Mouse (Mus musculus): ENCODE results near the gene Tnr. TPM values are rescaled to one million over a fixed set of nuclear protein-coding genes. Genes with fewer than 3 reads are reported as not detected.

Gene Tnr
- polyA plus RNA-seq, 1 experiment from 2014 or later: 0.01 TPM

DNA sequence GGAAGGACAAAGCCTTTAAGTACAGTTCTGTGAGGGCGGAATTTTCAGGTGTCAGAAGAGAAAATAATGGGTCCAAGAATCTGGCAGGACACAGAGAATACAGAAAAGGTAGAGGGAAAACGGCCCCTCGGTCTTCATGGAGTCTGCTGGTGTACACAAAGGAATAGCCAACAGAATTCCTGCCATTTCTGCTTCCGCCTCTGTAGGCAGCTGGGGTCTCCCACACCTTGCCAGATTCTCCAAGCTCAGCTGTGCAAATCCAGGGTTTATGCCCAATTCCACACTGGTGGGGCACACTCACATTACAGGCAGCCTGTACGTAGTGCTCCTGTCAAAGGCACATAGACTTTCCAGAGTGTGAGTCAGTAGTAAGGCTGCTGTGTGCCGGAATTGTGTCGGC lies 43.6 kb downstream of the Tnr start:
- no peak for ATAC-seq (ENCODE audit: low read depth)

DNA sequence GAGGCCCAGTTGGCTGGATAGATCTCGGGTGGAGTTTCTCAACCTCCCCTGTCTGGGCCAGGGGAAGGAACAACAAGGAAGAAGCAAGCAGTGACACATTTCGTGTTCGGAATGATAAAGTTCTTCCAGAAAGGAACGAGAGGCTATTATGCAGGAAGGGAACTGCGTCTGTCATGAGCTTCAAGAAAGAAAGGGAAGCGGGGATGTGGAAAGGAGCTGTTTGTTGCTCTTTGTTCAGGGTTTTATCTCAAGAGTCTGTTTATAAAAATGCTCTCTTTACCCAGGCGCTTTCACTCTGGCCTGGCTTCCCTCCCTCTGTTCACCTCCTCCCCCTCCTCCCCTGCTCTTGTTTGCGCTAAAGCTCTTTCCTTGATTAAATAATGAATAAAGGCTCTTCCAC lies 46.7 kb downstream of the Tnr start:
- Histone ChIP-seq H3K9me3 (replicated peaks) (no peaks in the 10 kb centered on the region), H3K36me3 (no peaks in the 10 kb centered on the region), H3K4me1 (replicated peaks) (no peaks in the 10 kb centered on the region), H3K4me2 (no peak overlapping the region), H3K9ac (no peak overlapping the region), H3K4me3 (replicated peaks) (no peak overlapping the region), H3K27me3 (no peaks in the 10 kb centered on the region), H3K27ac (no peak overlapping the region)
- ATAC-seq (ENCODE audit: low read depth): no peak
- 35% methylated on average over 8 of the region's 8 CpGs for WGBS (ENCODE audit: insufficient replicate concordance)
- DNase-seq: no peak

More for the DNA sequence above, 43.6 kb downstream of the Tnr start:
- H3K4me2 ChIP-seq: no peak overlapping the region
- 64% methylated on average over 7 of the region's 7 CpGs for WGBS (ENCODE audit: insufficient replicate concordance)
- no peaks in the 10 kb centered on the region for H3K9me3 ChIP-seq (replicated peaks)
- no peak for DNase-seq
- H3K9ac ChIP-seq: no peak overlapping the region
- H3K4me3 ChIP-seq (replicated peaks): no peak overlapping the region
- H3K27me3 ChIP-seq: no peaks in the 10 kb centered on the region
- H3K4me1 ChIP-seq (replicated peaks): no peaks in the 10 kb centered on the region
- no peaks in the 10 kb centered on the region for H3K36me3 ChIP-seq
- H3K27ac ChIP-seq: no peak overlapping the region

DNA sequence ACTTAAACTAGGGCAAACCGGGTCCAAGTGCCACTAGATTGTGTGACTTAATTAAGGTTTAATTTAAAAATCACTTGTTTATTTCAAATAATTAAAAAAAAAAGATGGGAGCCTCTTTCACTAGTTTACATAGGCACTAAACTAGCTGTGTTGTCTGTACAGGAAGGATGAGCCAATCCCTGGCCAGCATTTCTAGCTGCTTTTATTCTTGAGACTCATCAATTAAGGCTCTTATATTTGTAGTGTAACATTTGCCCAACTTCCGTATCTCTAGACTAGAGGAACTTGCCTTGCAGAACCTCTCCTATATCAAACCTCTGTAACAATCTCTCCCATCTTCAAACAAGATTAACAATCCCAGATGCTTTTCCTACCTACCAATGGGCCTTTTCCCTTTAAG lies 47.3 kb downstream of the Tnr start:
- no peaks in the 10 kb centered on the region for H3K4me1 ChIP-seq (replicated peaks)
- 43% methylated on average over 2 of the region's 2 CpGs for WGBS (ENCODE audit: insufficient replicate concordance)

DNA sequence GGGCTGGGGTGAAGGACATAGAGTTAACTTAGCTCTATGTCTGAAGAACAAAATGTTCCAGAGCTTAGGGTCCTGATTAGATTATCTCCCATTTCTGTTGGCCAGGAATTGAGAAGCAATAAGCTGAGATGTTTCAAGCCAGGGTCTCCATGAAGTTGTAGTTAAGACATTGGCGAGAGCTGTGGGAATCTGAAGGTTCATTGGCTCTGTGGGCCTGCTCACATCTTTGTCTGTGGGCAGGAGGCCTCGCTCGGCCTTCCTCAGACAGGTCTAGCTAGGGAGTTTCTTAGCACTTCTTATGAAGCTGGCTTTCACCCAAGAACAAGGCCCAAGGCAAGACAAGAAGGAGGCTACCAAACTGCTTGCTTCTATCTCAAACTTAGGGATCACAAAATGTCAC lies 48.4 kb downstream of the Tnr start:
- no peak overlapping the region for H3K4me2 ChIP-seq
- no peaks in the 10 kb centered on the region for H3K36me3 ChIP-seq
- ATAC-seq (ENCODE audit: low read depth) (no peak), DNase-seq (no peak)
- H3K4me3 ChIP-seq (replicated peaks): no peak overlapping the region
- no peaks in the 10 kb centered on the region for H3K4me1 ChIP-seq (replicated peaks)
- no peaks in the 10 kb centered on the region for H3K9me3 ChIP-seq (replicated peaks)
- WGBS (ENCODE audit: insufficient replicate concordance): 53% methylated on average over 3 of the region's 3 CpGs
- no peak overlapping the region for H3K27ac ChIP-seq
- H3K9ac ChIP-seq: no peak overlapping the region
- no peaks in the 10 kb centered on the region for H3K27me3 ChIP-seq

More for the DNA sequence above, 47.3 kb downstream of the Tnr start:
- Histone ChIP-seq H3K27me3 (no peaks in the 10 kb centered on the region), H3K9me3 (replicated peaks) (no peaks in the 10 kb centered on the region), H3K9ac (no peak overlapping the region), H3K4me3 (replicated peaks) (no peak overlapping the region), H3K27ac (no peak overlapping the region), H3K36me3 (no peaks in the 10 kb centered on the region), H3K4me2 (no peak overlapping the region)
- ATAC-seq (ENCODE audit: low read depth) (no peak), DNase-seq (no peak)

DNA sequence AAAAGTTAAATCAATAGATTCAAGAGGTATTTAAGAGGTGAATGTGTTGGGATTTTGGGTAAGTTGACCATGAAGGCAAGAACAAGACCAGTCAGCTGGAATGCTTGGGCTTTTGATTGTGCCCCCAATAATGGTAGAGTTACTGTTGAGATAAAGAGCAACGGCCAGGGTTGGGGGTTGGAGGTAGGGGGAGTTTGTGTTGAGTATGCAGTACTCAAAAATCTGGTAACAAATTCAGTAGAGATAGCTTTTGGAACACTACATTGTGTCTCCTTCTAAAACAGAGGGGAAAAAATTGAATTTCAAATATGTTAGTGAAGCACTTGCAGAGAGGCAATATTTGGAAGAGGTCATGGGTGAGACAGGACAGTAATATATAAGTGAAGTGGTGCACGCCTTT lies 49.5 kb downstream of the Tnr start:
- Histone ChIP-seq H3K9me3 (replicated peaks) (no peaks in the 10 kb centered on the region), H3K4me1 (replicated peaks) (no peaks in the 10 kb centered on the region), H3K9ac (no peak overlapping the region), H3K36me3 (no peaks in the 10 kb centered on the region), H3K27me3 (no peaks in the 10 kb centered on the region), H3K4me2 (no peak overlapping the region), H3K27ac (no peak overlapping the region), H3K4me3 (replicated peaks) (no peak overlapping the region)
- ATAC-seq (ENCODE audit: low read depth): no peak
- 39% methylated on average over 2 of the region's 2 CpGs for WGBS (ENCODE audit: insufficient replicate concordance)
- DNase-seq: no peak

DNA sequence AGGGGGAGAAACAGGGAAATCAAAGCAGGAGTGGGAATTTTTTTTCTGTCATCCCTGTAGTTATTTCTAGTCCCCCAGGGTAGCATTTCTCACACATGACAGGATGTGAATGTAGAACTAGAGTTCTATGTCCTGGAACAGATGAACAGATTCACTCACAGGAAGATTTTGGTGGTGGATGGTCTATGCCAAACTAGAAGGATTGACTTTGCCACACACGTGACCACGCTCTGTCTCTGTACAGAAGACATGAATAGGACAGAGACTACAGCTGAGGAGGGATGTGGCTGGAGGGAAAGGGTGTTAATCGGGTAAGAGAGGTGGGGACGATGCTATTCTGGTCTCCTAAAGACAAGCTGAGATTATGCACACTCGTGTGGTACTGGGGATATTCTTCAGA lies 51.1 kb downstream of the Tnr start:
- Histone ChIP-seq H3K4me3 (replicated peaks) (no peak overlapping the region), H3K27me3 (no peaks in the 10 kb centered on the region), H3K9me3 (replicated peaks) (no peaks in the 10 kb centered on the region), H3K9ac (no peak overlapping the region), H3K36me3 (no peaks in the 10 kb centered on the region), H3K27ac (no peak overlapping the region), H3K4me2 (no peak overlapping the region), H3K4me1 (replicated peaks) (no peaks in the 10 kb centered on the region)
- ATAC-seq (ENCODE audit: low read depth): no peak
- 63% methylated on average over 5 of the region's 5 CpGs for WGBS (ENCODE audit: insufficient replicate concordance)
- DNase-seq: no peak

DNA sequence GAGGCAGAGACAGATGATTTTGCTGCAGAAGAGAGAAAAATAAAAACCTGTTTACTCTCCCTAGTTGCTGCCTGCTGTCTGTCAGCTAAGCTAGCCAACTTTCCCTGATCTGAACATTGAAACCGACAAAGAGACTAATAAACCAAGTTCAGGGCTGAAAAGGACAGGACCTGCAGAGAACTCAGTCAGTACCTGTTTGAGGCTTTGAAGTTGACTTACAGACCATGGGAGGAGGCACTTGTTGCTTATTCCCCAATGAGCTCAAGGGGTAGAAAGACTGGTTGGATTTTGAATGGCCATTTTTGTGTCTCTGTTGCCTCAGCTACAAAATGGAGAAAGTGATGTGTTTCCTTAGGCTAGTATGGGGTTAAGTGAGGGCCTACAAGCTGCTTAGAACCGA lies 52.7 kb downstream of the Tnr start:
- WGBS (ENCODE audit: insufficient replicate concordance): 35% methylated on average over 2 of the region's 2 CpGs
- Histone ChIP-seq H3K36me3 (no peaks in the 10 kb centered on the region), H3K9ac (no peak overlapping the region), H3K27me3 (no peaks in the 10 kb centered on the region), H3K4me1 (replicated peaks) (no peaks in the 10 kb centered on the region), H3K4me2 (no peak overlapping the region), H3K9me3 (replicated peaks) (no peaks in the 10 kb centered on the region), H3K27ac (no peak overlapping the region), H3K4me3 (replicated peaks) (no peak overlapping the region)
- DNase-seq (no peak), ATAC-seq (ENCODE audit: low read depth) (no peak)

DNA sequence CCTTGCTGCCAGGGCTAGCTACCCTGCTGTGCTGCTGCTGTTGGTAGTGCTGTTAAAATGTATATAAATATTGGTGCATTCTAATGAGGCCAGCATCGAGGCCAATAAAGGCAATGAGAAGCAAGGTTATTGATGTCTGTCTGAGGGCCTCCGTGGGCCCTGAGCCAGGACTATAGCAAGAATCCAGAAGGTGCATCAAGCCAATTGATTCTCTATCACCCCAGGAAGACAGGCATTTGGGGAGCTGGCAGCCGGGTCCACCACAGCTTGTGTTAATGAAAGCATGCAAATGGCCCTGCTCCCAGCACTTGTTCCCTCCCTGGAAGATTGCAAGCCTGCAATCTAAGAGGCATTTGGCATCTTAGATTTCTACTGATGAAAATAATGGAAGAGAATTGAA lies 54.8 kb downstream of the Tnr start:
- Histone ChIP-seq H3K4me1 (replicated peaks) (no peaks in the 10 kb centered on the region), H3K27ac (no peak overlapping the region), H3K36me3 (no peaks in the 10 kb centered on the region), H3K9me3 (replicated peaks) (no peaks in the 10 kb centered on the region), H3K9ac (no peak overlapping the region), H3K4me2 (no peak overlapping the region), H3K4me3 (replicated peaks) (no peak overlapping the region), H3K27me3 (no peaks in the 10 kb centered on the region)
- ATAC-seq (ENCODE audit: low read depth): no peak
- no peak for DNase-seq
- WGBS (ENCODE audit: insufficient replicate concordance): 39% methylated on average over 3 of the region's 3 CpGs

DNA sequence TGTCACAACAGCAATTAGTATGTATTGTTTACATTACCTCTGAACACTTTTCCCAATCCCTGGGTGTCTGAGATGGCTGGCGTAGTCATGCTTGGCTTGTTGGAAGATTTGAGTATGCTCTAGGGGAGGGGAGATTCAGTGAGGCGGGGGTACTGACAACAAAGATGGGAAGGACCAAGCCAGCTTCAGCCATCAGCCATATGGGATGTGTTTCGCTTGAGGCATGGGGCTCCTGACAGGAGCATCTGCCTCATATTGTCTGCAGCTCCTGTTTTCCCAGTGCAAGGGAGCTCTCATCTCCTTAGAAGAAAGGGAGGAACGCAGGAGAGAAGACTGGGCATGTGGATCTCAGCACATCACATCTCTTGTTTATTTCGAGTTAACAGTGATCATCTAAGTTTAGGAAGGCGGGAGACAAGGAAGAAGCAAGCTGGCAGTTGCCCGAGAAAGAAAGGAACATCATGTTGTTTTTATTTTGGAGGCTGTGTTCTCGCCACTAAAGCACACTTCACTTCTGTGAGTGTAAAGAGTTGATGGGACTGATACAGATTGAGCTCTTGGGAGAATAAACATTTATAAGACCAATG lies 56.9 kb downstream of the Tnr start:
- 54% methylated on average over 8 of the region's 8 CpGs for WGBS (ENCODE audit: insufficient replicate concordance)
- H3K9me3 ChIP-seq (replicated peaks): no peaks in the 10 kb centered on the region
- no peak for ATAC-seq (ENCODE audit: low read depth)
- H3K9ac ChIP-seq: no peak overlapping the region
- H3K4me2 ChIP-seq: no peak overlapping the region
- no peaks in the 10 kb centered on the region for H3K4me1 ChIP-seq (replicated peaks)
- H3K36me3 ChIP-seq: no peaks in the 10 kb centered on the region
- no peak overlapping the region for H3K4me3 ChIP-seq (replicated peaks)
- DNase-seq: no peak
- no peaks in the 10 kb centered on the region for H3K27me3 ChIP-seq
- no peak overlapping the region for H3K27ac ChIP-seq

DNA sequence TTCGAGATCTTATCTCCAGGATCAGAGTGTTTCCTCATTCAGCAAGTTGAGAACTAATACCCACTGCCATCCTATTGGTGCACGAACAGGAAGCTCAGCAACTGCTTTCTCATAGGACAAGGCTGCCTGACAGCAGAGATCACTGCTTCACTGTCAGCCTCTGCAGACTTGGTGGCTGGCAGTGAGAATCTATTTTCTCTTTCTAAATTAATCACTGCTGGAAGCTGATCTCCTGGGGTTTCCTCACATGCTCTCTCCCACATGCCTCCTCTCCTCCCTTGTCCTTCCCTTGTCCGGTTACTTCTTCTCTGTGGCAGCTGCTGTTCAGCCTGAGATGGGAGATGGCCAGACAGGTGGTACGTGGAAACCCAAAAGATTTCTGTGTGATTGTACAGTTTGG lies 60.3 kb downstream of the Tnr start:
- no peaks in the 10 kb centered on the region for H3K9me3 ChIP-seq (replicated peaks)
- H3K4me3 ChIP-seq (replicated peaks): no peak overlapping the region
- no peak overlapping the region for H3K9ac ChIP-seq
- no peaks in the 10 kb centered on the region for H3K4me1 ChIP-seq (replicated peaks)
- no peak for DNase-seq
- no peak overlapping the region for H3K4me2 ChIP-seq
- H3K27me3 ChIP-seq: no peaks in the 10 kb centered on the region
- H3K36me3 ChIP-seq: no peaks in the 10 kb centered on the region
- no peak overlapping the region for H3K27ac ChIP-seq
- WGBS (ENCODE audit: insufficient replicate concordance): 35% methylated on average over 4 of the region's 4 CpGs
- no peak for ATAC-seq (ENCODE audit: low read depth)

DNA sequence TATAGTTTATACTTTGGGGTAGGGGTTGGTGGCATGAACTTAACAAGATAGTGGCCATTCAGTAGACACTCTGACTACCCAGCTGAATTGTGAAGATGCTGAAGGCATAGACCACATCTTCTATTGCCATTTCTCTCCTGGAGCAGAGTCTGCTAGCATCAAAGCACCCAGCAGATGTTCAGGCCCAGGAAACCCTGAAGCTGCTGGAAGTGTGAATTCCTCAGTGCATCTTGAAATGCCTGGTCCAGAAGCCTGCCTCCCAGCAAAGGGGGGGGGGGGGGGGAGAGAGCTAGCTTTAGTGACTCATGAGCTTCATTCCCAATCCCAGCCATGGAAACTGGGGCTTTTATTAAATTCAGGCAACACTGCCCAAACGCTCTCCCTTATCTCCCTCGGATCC lies 65.2 kb downstream of the Tnr start:
- Histone ChIP-seq H3K4me3 (replicated peaks) (no peak overlapping the region), H3K27ac (no peak overlapping the region), H3K4me1 (replicated peaks) (no peaks in the 10 kb centered on the region), H3K9ac (no peak overlapping the region), H3K4me2 (no peak overlapping the region), H3K36me3 (no peaks in the 10 kb centered on the region), H3K27me3 (no peaks in the 10 kb centered on the region), H3K9me3 (replicated peaks) (no peaks in the 10 kb centered on the region)
- ATAC-seq (ENCODE audit: low read depth) (no peak), DNase-seq (no peak)
- 61% methylated on average over 2 of the region's 2 CpGs for WGBS (ENCODE audit: insufficient replicate concordance)

DNA sequence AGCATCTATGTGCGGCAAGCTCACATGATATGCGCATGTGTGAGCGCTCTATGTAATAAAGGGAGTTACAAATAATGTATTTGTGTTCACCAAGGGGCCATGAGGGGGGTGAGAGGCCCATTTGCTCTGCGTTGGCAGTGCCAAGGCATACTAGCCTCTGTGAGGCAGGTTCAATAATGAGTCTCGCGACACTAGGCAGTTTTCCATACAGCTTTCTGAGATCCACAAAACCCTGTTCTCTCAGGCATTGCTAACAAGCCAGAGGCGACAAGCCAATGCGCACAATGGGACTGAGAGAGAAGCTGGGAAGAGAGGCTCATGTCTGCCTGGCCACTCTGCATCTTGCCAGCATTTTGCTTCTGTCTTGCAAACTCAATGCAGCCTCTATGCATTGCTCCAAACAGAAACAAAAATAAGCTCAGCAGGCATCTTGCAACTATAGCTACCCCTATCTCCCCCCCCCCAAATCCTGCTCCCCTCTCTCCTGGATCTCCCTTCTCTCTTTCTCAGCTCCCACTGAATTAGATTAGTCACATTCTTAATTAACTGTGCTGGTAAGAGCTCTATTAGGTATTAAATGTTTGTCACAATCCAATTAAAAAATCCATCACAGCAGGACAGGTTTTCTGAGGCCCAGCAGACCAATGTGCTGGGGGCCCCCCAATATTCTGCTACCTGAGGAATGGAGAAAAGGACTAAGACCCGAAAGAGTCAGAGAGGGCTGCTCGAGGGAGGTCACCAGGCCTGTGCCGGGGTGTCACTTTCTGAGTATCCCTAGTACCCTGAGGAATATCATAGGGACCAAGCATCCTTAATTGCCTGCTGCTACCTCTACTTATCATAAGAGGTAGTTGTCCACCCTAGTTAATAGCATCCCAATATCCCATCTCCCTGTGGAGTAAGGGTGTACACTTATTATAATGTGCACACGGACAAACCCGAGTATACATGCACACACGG lies 70.8 kb downstream of the Tnr start:
- no peaks in the 10 kb centered on the region for H3K9me3 ChIP-seq (replicated peaks)
- no peaks in the 10 kb centered on the region for H3K4me1 ChIP-seq (replicated peaks)
- no peak overlapping the region for H3K4me2 ChIP-seq
- ATAC-seq (ENCODE audit: low read depth) (no peak), DNase-seq (no peak)
- 70% methylated on average over 14 of the region's 14 CpGs for WGBS (ENCODE audit: insufficient replicate concordance)
- H3K9ac ChIP-seq: no peak overlapping the region
- no peaks in the 10 kb centered on the region for H3K36me3 ChIP-seq
- H3K27ac ChIP-seq: no peak overlapping the region
- no peaks in the 10 kb centered on the region for H3K27me3 ChIP-seq
- H3K4me3 ChIP-seq (replicated peaks): no peak overlapping the region

All from liver, embryonic 13.5 days (tissue).